Mouse (Mus musculus) cerebellum, adult 2 months (tissue): ENCODE data around the gene Rexo1. TPM values are rescaled to one million over a fixed set of nuclear protein-coding genes. Genes with fewer than 3 reads are reported as not detected.
A peak's percentile ranks its signal among the peaks of the same experiment; 100 is the strongest.
"Not testable (repeated sequence)": the region's sequence is repeated elsewhere in the genome, so short reads cannot be mapped to it uniquely, and the experiment has no call there.

Source experiments
- DNase-seq, 2 experiments: peaks; one replicate each; pipeline ENCODE4 v3.0.0; 2021
- H3K27ac ChIP-seq: fragments of 200-500 bp; 2 replicates; pipeline ENCODE4 v1.5.1; 2012; ENCODE audit warnings: low read length, control low read depth, inconsistent platforms; ENCODE audit not compliant: insufficient read depth
- H3K27me3 ChIP-seq: fragments of 200-500 bp; 2 replicates; pipeline ENCODE4 v1.6.1; 2012; ENCODE audit warnings: inconsistent platforms, mild to moderate bottlenecking, low read length, moderate library complexity; ENCODE audit not compliant: control insufficient read depth, insufficient read depth
- H3K4me1 ChIP-seq: fragments of 200-500 bp; 2 replicates; pipeline ENCODE4 v1.6.1; 2011; ENCODE audit warnings: low read length; ENCODE audit not compliant: control insufficient read depth, insufficient read depth
- H3K4me3 ChIP-seq: fragments of 200-500 bp; replicated peaks from 2 replicates; pipeline ENCODE3; 2011; ENCODE audit warnings: mild to moderate bottlenecking, low read depth, low read length, control low read depth; ENCODE audit not compliant: insufficient read depth
- CTCF ChIP-seq: fragments of 200-500 bp; IDR thresholded peaks from 2 replicates; pipeline ENCODE4 v1.5.1; 2011; ENCODE audit warnings: low read depth, mild to moderate bottlenecking, control low read depth, low read length, moderate library complexity, borderline replicate concordance; ENCODE audit not compliant: insufficient read depth
- POLR2A ChIP-seq: fragments of 200-500 bp; IDR thresholded peaks from 2 replicates; pipeline ENCODE4 v1.6.1; 2011; ENCODE audit warnings: low read length, control low read depth, borderline replicate concordance; ENCODE audit not compliant: insufficient read depth
- whole genome bisulfite sequencing: fragments of 180-500 bp; shearing (Covaris S2); methylation state at CpG from one replicate; pipeline ENCODE4 v1.1.7; 2018; 5-methylcytosine and 5-hydroxymethylcytosine counted together
- polyA plus RNA-seq: library from polyadenylated mRNA; depleted of rRNA; stranded (reverse); fragments of >200 nt; gene quantifications from 2 replicates; pipeline ENCODE4 v1.2.3, GENCODE M21; 2012; rRNA removed

Rexo1 gene
- polyA plus RNA-seq = 44.4 and 47.5 TPM in 2 replicates

GRCm38 (mm10) chr10:80561116-80561944, at the start of gene Rexo1:
TSS of gene Rexo1 (minus strand) at chr10:80561560.
- peaks cover 27% of the 10 kb centered on the region for H3K4me1 ChIP-seq
- DNase-seq = peak; percentile 91 to 96
- WGBS = under 1% methylated on average over 72 of the region's 72 CpGs
- H3K4me3 ChIP-seq = peak within 1 kb of the TSS; percentile 99
- no peaks in the 10 kb centered on the region for H3K27me3 ChIP-seq
- peak; percentile 16; the same call in 1 of the 2 replicates for TF ChIP-seq POLR2A
- peak; percentile 67 for TF ChIP-seq CTCF
- peak within 1 kb of the TSS; percentile 100 for H3K27ac ChIP-seq

GRCm38 (mm10) chr10:80611024-80611423, 49.7 kb upstream of the Rexo1 start:
- H3K4me3 ChIP-seq = no peak overlapping the region
- 61% methylated on average over 4 of the region's 4 CpGs for WGBS
- DNase-seq = no peak
- peak overlapping the region; percentile 91 for H3K27ac ChIP-seq
- TF ChIP-seq POLR2A (no peak), CTCF (peak; percentile 63)
- H3K4me1 ChIP-seq = peaks cover 45% of the 10 kb centered on the region
- H3K27me3 ChIP-seq = no peaks in the 10 kb centered on the region

GRCm38 (mm10) chr10:80610116-80610785, 48.9 kb upstream of the Rexo1 start:
- no peak for TF ChIP-seq CTCF
- no peak for TF ChIP-seq POLR2A
- 33% methylated on average over 9 of the region's 9 CpGs for WGBS
- DNase-seq = peak; percentile 91 to 94
- Histone ChIP-seq H3K4me1 (peaks cover 45% of the 10 kb centered on the region), H3K27me3 (no peaks in the 10 kb centered on the region), H3K4me3 (no peak overlapping the region), H3K27ac (peak overlapping the region; percentile 91)

GRCm38 (mm10) chr10:80609269-80609924, 48.0 kb upstream of the Rexo1 start:
- DNase-seq = peak in 1 of 2 experiments; percentile 38
- H3K4me1 ChIP-seq = peaks cover 48% of the 10 kb centered on the region
- 56% methylated on average over 10 of the region's 10 CpGs for WGBS
- no peak overlapping the region for H3K4me3 ChIP-seq
- no peaks in the 10 kb centered on the region for H3K27me3 ChIP-seq
- peak overlapping the region; percentile 91 for H3K27ac ChIP-seq
- no peak for TF ChIP-seq CTCF
- TF ChIP-seq POLR2A = no peak

- DNase-seq = no peak
- peak overlapping the region; percentile 91 for H3K27ac ChIP-seq
- TF ChIP-seq CTCF (no peak), POLR2A (no peak)
- no peak overlapping the region for H3K4me3 ChIP-seq
- H3K4me1 ChIP-seq = peaks cover 53% of the 10 kb centered on the region
- WGBS = 79% methylated on average over 3 of the region's 3 CpGs
- H3K27me3 ChIP-seq = no peaks in the 10 kb centered on the region
These were observed 47.1 kb upstream of the Rexo1 start for GRCm38 (mm10) chr10:80608435-80608834.

- Histone ChIP-seq H3K4me3 (no peak overlapping the region), H3K4me1 (peaks cover 58% of the 10 kb centered on the region), H3K27ac (no peak overlapping the region), H3K27me3 (no peaks in the 10 kb centered on the region)
- TF ChIP-seq POLR2A (no peak), CTCF (no peak)
- DNase-seq = peak in 1 of 2 experiments; percentile 28
- 88% methylated on average over 34 of the region's 34 CpGs for WGBS
These were observed 45.5 kb upstream of the Rexo1 start for GRCm38 (mm10) chr10:80606737-80607350.

- Histone ChIP-seq H3K27me3 (no peaks in the 10 kb centered on the region), H3K27ac (no peak overlapping the region), H3K4me3 (no peak overlapping the region), H3K4me1 (peaks cover 53% of the 10 kb centered on the region)
- DNase-seq = peak in 1 of 2 experiments; percentile 36
- WGBS = 79% methylated on average over 23 of the region's 23 CpGs
- TF ChIP-seq POLR2A (no peak), CTCF (no peak)
These were observed 44.9 kb upstream of the Rexo1 start for GRCm38 (mm10) chr10:80606306-80606705.

- H3K27me3 ChIP-seq, H3K27ac ChIP-seq, H3K4me3 ChIP-seq, DNase-seq: not testable (repeated sequence)
- peaks cover 47% of the 10 kb centered on the region for H3K4me1 ChIP-seq
- 72% methylated on average over 4 of the region's 4 CpGs for WGBS
These were observed 44.4 kb upstream of the Rexo1 start, which contains the start of gene Gm49322 for GRCm38 (mm10) chr10:80605721-80606120. TSS of gene Gm49322 (plus strand) at chr10:80606021.
